Mouse (Mus musculus) erythroid progenitor cell, adult 5-6 weeks (primary cell): ENCODE data around the gene Myo10. TPM values are rescaled to one million over a fixed set of nuclear protein-coding genes. Genes with fewer than 3 reads are reported as not detected.

Experiments
- ATAC-seq: replicated peaks from 2 replicates; pipeline ENCODE4 v1.8.0; 2016; ENCODE audit warnings: moderate number of reproducible peaks, mild to moderate bottlenecking, moderate TSS enrichment, inconsistent platforms; ENCODE audit not compliant: poor library complexity, low FRiP score, severe bottlenecking
- total RNA-seq, 2 experiments: library from RNA; stranded (forward) in 1 of 2; stranded (reverse) in 1 of 2; fragments of 150-400 nt in 1 of 2; fragments of 186-747, 209-891 nt in 1 of 2; gene quantifications; 2 replicates each; pipeline versions ENCODE4 v1.2.3 to v1.2.4; 2015 to 2017; ENCODE audit warnings: low replicate concordance in 2 of 2

The Myo10 gene
- total RNA-seq, 2 experiments from 2014 or later = 7.9 to 8.4 TPM

GRCm38 (mm10) chr15:25682953-25683507 lies 60.7 kb downstream of the Myo10 start:
- no peak for ATAC-seq

- ATAC-seq = no peak
These were observed 62.9 kb downstream of the Myo10 start for GRCm38 (mm10) chr15:25685186-25685585.

GRCm38 (mm10) chr15:25688424-25689283 lies 66.3 kb downstream of the Myo10 start:
- no peak for ATAC-seq

DNA sequence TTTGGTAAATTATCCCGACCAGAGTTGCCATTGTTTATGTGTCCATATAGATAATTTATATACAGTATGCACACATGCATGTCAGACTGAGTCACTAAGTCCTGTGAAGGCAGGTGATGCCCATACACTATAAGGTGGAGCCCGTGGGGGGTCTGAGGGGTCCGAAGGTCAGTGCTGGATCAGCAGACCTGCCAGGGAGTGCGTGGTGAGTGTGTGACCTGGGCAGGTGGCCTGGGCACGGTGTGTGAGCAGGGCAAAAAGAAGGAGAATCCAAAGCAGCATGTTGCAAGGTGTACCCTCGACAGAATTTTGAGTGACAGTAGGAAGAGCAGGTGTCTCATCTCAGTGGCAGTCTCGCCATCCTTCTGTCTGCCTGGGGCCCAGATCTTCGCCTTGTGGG lies 67.2 kb downstream of the Myo10 start:
- ATAC-seq = no peak

DNA sequence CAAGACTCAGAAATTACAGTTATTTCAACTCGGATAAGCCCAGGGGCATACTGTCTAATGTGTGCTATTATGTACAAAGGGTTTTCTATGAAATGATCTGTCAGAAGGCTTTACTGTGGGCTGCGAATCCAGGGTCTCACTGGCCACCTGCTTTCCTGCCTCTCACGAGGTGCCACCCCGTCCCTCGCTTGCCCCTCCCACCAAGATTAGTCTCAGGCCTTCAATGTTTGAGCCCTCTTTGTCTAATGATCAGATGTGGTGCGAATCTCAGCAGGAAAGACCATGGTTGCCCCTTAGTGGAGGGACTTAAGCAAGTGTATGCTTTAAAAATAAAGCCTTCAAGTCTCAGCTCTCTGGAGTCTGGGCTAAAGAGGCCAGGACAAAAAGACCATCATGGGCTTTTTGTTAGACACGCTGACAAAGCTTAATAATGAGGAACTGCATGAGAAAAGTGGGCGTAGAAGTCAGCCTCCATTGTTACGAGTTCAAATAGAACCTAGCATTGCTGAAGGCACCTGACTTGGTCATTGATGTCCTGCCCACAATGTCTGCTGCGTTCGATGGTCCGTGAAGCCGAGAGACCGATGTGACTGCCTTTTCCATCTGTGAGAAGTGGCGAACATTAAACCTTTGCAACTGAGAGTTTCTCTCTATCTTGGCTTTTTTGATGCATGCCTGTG lies 67.9 kb downstream of the Myo10 start:
- no peak for ATAC-seq

DNA sequence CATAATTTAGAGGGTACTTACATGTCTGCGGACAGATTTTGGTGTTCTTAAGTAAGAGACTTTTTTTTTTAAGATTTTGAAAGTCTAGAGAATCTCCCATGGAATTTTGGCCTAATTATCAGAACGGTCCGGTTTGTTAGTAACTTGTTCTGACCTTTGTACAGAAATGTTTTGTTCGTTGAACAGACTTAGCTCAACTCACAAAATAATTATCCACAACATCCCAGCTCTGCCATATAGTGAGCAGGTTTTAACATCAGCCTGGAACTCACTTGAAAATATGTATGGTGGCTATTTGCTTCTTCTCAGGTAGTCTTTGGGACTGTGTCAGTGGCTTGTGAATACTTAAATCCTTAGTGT lies 68.4 kb downstream of the Myo10 start:
- no peak for ATAC-seq

DNA sequence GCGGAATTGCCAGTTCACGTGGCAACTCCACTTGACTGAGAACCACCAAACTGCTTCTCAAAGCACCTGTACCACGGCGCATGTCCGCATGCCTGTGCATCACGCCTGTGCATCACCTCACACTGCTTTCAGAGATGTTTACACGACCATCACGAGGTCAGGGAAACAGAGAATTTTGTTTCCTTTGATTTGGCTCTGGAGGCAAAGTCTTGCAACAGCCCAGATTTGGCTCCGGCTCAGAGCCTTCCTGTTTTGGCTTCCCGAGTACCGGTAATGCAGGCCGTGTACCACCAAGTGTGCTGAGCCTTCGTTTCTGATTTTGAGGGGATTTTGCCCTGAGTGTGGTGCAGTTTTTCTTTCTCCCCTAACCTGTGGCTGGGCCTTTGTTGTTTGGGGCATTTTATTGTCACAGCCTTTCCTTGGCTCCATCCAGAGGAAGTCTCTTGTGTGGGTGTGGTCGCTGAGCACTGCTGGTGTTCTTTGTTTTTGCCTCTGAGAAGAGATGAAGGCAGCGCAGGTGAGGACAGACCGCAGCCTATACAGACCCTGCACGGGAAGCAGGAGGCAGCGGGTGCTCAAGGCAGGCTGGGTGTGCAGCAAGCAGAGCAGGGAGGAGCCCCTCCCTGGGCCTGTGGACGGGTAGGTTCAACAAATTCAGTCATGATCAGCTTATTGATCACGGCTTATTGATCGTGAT lies 70.1 kb downstream of the Myo10 start:
- no peak for ATAC-seq

DNA sequence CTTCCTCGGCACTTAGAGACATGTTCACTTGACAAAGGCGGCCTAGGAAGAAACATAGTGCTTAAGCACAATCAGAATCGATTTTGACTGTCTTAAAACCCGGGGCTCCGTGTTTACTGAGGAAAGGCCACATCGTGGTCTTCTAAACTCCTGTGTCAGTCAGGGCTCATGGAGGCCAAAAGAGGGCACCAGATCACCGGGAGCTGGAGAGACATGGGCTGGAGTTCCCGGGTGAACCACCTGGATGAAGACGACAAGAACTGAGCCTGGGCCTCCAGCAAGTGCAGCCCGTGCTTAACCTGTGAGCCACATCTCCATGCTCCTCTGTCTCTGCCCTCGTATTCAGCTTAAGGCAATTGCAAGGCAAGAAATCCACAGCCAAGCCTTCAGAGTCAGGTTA lies 71.4 kb downstream of the Myo10 start:
- ATAC-seq = no peak

DNA sequence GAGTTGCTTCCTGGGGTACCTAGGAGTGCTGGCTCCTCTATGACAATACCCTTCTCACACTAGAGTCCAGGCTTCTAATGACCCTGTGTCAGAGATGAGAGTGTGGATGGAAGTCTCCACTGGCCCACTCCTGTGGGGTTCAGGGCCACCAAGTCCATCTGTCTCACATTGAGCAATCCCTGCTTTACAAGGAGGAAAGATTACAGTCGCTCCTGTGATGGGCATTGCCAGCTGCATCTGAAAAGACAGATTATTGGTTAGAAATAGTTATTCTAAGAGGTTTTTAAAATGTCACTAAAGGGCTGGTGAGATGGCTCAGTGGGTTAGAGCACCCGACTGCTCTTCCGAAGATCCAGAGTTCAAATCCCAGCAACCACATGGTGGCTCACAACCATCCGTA lies 72.4 kb downstream of the Myo10 start:
- ATAC-seq = no peak

GRCm38 (mm10) chr15:25695253-25695652 lies 72.9 kb downstream of the Myo10 start:
- no peak for ATAC-seq

- no peak for ATAC-seq
These were observed 73.6 kb downstream of the Myo10 start for GRCm38 (mm10) chr15:25695883-25696282.

DNA sequence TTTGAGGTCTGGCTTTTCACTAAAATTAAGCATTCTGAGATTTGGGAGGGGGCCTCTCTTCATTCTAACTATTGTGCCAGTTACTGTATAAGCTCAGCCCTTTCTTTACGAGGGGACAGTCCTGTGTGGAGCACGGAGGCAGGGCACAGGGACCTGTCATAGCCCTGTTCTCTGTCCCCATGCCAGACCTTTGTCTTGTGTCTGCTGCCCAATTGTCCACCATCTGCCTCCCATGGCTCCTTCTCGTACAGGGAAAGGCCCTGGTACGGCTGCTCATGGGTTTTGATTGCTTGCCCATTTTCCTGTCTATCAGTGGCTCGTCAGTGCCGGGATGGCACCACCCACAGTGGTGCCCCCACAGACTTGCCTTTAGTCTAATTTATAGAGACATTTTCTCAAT lies 74.3 kb downstream of the Myo10 start:
- no peak for ATAC-seq

DNA sequence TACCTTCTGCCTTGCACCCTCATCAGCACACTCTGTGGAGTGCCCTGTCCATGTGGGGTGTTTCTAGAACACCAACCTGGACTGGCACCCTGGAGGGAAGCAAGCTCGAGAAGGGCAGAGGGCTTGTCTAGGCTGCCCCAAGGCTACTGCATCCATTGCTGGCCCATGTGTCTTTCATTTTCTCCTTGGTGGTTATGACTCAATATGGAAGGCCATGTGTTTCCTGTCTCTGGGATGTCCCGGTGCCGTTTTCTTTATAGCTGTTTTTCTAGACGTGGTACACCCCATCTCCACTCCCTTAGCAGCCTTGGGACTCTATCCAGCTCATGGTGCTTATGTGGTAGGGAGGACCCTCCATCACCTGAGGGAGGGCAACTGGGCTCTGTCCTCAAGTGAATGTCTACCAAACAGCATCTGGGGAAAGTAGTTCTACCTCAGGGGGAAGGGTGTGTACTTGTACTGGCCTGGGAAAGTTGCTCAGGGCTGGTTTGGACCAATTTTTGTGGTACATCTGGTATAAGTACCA lies 76.8 kb downstream of the Myo10 start:
- no peak for ATAC-seq

GRCm38 (mm10) chr15:25702602-25703001 lies 80.3 kb downstream of the Myo10 start:
- ATAC-seq = no peak

- ATAC-seq = no peak
These were observed 82.7 kb downstream of the Myo10 start for GRCm38 (mm10) chr15:25704809-25705585.

DNA sequence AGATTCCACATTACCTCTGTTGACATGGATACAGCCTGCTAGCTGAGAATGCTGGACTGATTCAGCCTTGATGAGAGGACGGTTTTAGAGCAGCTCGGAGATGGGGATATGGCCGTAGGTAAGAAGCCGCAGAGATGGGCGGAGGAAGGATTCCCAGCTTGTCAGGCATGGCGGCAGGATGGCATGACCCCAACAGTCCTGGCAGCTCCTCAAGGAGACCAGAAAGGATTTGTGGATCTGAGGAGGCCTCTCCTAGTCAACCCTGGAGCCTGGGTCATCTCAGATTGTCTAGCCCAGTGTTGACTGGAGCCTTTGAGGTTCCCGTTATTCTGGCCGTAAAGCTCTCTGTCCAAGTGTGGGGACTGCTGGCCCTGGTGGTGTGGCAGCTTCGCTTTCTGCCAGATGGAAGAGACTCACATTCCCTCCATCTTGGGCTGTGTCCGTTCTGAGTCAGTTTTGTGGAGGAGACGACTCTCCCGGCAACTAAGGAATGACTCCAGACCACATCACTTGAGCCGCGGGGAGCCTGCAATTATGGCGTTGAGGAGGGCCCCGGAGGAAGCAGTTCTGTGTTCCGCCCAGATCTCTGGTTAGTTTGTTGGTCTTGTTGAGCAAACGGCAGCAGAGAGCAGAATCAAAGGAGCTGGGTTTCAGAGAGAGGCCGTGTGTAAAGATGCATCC lies 84.7 kb downstream of the Myo10 start:
- ATAC-seq = no peak

DNA sequence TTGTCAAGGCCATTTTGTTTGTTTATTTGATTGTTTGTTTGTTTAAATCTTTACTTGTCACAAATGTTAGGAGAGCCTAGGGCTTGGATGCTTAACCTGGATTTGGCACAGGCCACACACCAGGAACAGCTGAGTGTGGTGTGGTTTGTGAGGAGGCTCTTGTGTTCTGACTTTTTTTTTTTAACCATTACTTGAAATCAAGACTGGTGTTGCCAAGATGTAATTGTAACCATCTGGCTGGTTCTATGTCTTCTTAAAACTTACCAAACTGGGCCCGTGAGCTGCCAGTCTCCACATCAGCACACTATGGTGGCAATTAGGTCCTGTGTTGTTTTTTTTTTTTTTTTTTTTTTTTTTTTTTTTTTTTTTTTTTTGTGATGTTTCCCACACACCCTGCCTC lies 85.6 kb downstream of the Myo10 start:
- ATAC-seq = no peak

DNA sequence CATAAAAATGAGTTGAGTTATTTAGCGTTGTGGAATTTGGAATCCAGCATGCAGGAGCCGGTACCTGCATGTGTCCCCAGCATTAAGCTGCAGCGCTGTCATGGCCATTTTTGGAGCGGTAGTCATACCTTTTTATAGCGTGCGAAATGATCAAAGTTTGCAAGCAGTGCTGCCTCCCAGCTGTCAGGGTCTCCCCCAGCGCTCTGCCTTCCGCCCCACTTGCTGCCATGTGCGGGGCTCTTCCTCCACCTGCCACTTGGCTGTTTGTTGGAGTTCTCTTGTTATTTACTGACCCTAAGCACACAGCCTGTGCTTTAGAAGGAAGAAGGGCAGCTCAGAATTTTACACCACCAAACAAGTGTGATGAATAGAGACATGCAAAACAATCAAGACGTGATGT lies 88.6 kb downstream of the Myo10 start:
- no peak for ATAC-seq

GRCm38 (mm10) chr15:25712877-25713276 lies 90.6 kb downstream of the Myo10 start:
- ATAC-seq = no peak
